Mouse (Mus musculus): ENCODE data around the gene Echs1. TPM values are rescaled to one million over a fixed set of nuclear protein-coding genes. Genes with fewer than 3 reads are reported as not detected.

The Echs1 gene
- total and polyA plus RNA-seq, 3 experiments: 438 to 535 (median 490) TPM

GRCm38 (mm10) chr7:140098466-140098865 is 17.8 kb downstream of the Echs1 start:
- Histone ChIP-seq H3K4me1 (ENCODE audit: control insufficient read depth, insufficient read depth, low read length) (peaks cover 2% of the 10 kb centered on the region; the same call in 1 of the 2 replicates), H3K27me3 (ENCODE audit: control insufficient read depth, insufficient read depth, low read length) (no peaks in the 10 kb centered on the region), H3K27ac (no peak overlapping the region), H3K4me3 (no peak overlapping the region), H3K9ac (ENCODE audit: low read depth, low read length) (no peak overlapping the region), H3K36me3 (ENCODE audit: control insufficient read depth, insufficient read depth, low read length) (no peaks in the 10 kb centered on the region), H3K79me2 (replicated peaks; ENCODE audit: control insufficient read depth, insufficient read depth, low read length) (no peaks in the 10 kb centered on the region)
- no peak for DNase-seq
- intact Hi-C loops (cut with DNase I): no loop called here
- WGBS: 55% methylated on average over 1 of the region's 1 CpGs
- TF ChIP-seq CTCF (IDR thresholded peaks at IDR 0.05) (no peak), POLR2A (IDR thresholded peaks at IDR 0.05; ENCODE audit: insufficient read depth, low read depth, low read length) (no peak), EP300 (IDR thresholded peaks at IDR 0.05; ENCODE audit: insufficient read depth, low read depth, low read length) (no peak)

GRCm38 (mm10) chr7:140096055-140096454 is 20.2 kb downstream of the Echs1 start:
- no peaks in the 10 kb centered on the region for H3K27me3 ChIP-seq (ENCODE audit: control insufficient read depth, insufficient read depth, low read length)
- intact Hi-C loops (cut with DNase I): no loop called here

GRCm38 (mm10) chr7:140095556-140095955 is 20.7 kb downstream of the Echs1 start:
- no peaks in the 10 kb centered on the region for H3K4me1 ChIP-seq (ENCODE audit: control insufficient read depth, insufficient read depth, low read length)
- intact Hi-C loops (cut with DNase I): no loop called here
- H3K27ac ChIP-seq: no peak overlapping the region
- H3K4me3 ChIP-seq: no peak overlapping the region
- no peak overlapping the region for H3K9ac ChIP-seq (ENCODE audit: low read depth, low read length)
- TF ChIP-seq POLR2A (IDR thresholded peaks at IDR 0.05; ENCODE audit: insufficient read depth, low read depth, low read length): no peak
- TF ChIP-seq CTCF (IDR thresholded peaks at IDR 0.05): no peak
- TF ChIP-seq EP300 (IDR thresholded peaks at IDR 0.05; ENCODE audit: insufficient read depth, low read depth, low read length): no peak
- WGBS: 23% methylated on average over 1 of the region's 1 CpGs
- no peaks in the 10 kb centered on the region for H3K79me2 ChIP-seq (replicated peaks; ENCODE audit: control insufficient read depth, insufficient read depth, low read length)
- DNase-seq: no peak
- H3K27me3 ChIP-seq (ENCODE audit: control insufficient read depth, insufficient read depth, low read length): no peaks in the 10 kb centered on the region
- H3K36me3 ChIP-seq (ENCODE audit: control insufficient read depth, insufficient read depth, low read length): no peaks in the 10 kb centered on the region

More at GRCm38 (mm10) chr7:140096055-140096454, 20.2 kb downstream of the Echs1 start:
- Histone ChIP-seq H3K27ac (no peak overlapping the region), H3K9ac (ENCODE audit: low read depth, low read length) (no peak overlapping the region), H3K36me3 (ENCODE audit: control insufficient read depth, insufficient read depth, low read length) (no peaks in the 10 kb centered on the region), H3K4me3 (no peak overlapping the region), H3K4me1 (ENCODE audit: control insufficient read depth, insufficient read depth, low read length) (no peaks in the 10 kb centered on the region), H3K79me2 (replicated peaks; ENCODE audit: control insufficient read depth, insufficient read depth, low read length) (no peaks in the 10 kb centered on the region)
- TF ChIP-seq POLR2A (IDR thresholded peaks at IDR 0.05; ENCODE audit: insufficient read depth, low read depth, low read length) (no peak), CTCF (IDR thresholded peaks at IDR 0.05) (no peak), EP300 (IDR thresholded peaks at IDR 0.05; ENCODE audit: insufficient read depth, low read depth, low read length) (no peak)
- no peak for DNase-seq

GRCm38 (mm10) chr7:140094954-140095353 is 21.3 kb downstream of the Echs1 start:
- no peaks in the 10 kb centered on the region for H3K79me2 ChIP-seq (replicated peaks; ENCODE audit: control insufficient read depth, insufficient read depth, low read length)
- intact Hi-C loops (cut with DNase I): no loop called here
- H3K27me3 ChIP-seq (ENCODE audit: control insufficient read depth, insufficient read depth, low read length): no peaks in the 10 kb centered on the region
- H3K27ac ChIP-seq: no peak overlapping the region
- WGBS: 28% methylated on average over 5 of the region's 5 CpGs
- TF ChIP-seq CTCF (IDR thresholded peaks at IDR 0.05) (no peak), EP300 (IDR thresholded peaks at IDR 0.05; ENCODE audit: insufficient read depth, low read depth, low read length) (no peak), POLR2A (IDR thresholded peaks at IDR 0.05; ENCODE audit: insufficient read depth, low read depth, low read length) (no peak)
- no peaks in the 10 kb centered on the region for H3K4me1 ChIP-seq (ENCODE audit: control insufficient read depth, insufficient read depth, low read length)
- no peaks in the 10 kb centered on the region for H3K36me3 ChIP-seq (ENCODE audit: control insufficient read depth, insufficient read depth, low read length)
- DNase-seq: no peak
- no peak overlapping the region for H3K9ac ChIP-seq (ENCODE audit: low read depth, low read length)
- H3K4me3 ChIP-seq: no peak overlapping the region

- Histone ChIP-seq H3K4me1 (ENCODE audit: control insufficient read depth, insufficient read depth, low read length) (no peaks in the 10 kb centered on the region), H3K27me3 (ENCODE audit: control insufficient read depth, insufficient read depth, low read length) (no peaks in the 10 kb centered on the region), H3K9ac (ENCODE audit: low read depth, low read length) (no peak within 1 kb of the TSS), H3K27ac (no peak within 1 kb of the TSS), H3K36me3 (ENCODE audit: control insufficient read depth, insufficient read depth, low read length) (no peaks in the 10 kb centered on the region), H3K79me2 (replicated peaks; ENCODE audit: control insufficient read depth, insufficient read depth, low read length) (no peaks in the 10 kb centered on the region), H3K4me3 (no peak within 1 kb of the TSS)
- intact Hi-C loops (cut with DNase I): no loop called here
- no peak for DNase-seq
- TF ChIP-seq POLR2A (IDR thresholded peaks at IDR 0.05; ENCODE audit: insufficient read depth, low read depth, low read length): no peak
- 76% methylated on average over 5 of the region's 5 CpGs for WGBS
These were observed 23.2 kb downstream of the Echs1 start, which contains the start of gene Prap1 for GRCm38 (mm10) chr7:140092924-140093528. Prap1 (plus strand) TSS chr7:140093395.

- H3K27me3 ChIP-seq (ENCODE audit: control insufficient read depth, insufficient read depth, low read length): no peaks in the 10 kb centered on the region
- H3K9ac ChIP-seq (ENCODE audit: low read depth, low read length): no peak overlapping the region
- H3K4me1 ChIP-seq (ENCODE audit: control insufficient read depth, insufficient read depth, low read length): no peaks in the 10 kb centered on the region
- TF ChIP-seq POLR2A (IDR thresholded peaks at IDR 0.05; ENCODE audit: insufficient read depth, low read depth, low read length): no peak
- TF ChIP-seq CTCF (IDR thresholded peaks at IDR 0.05): no peak
- no peak for TF ChIP-seq EP300 (IDR thresholded peaks at IDR 0.05; ENCODE audit: insufficient read depth, low read depth, low read length)
- WGBS: 79% methylated on average over 10 of the region's 10 CpGs
- intact Hi-C loops (cut with DNase I): no loop called here
- no peaks in the 10 kb centered on the region for H3K36me3 ChIP-seq (ENCODE audit: control insufficient read depth, insufficient read depth, low read length)
- H3K27ac ChIP-seq: no peak overlapping the region
- DNase-seq: no peak
- H3K4me3 ChIP-seq: no peak overlapping the region
- H3K79me2 ChIP-seq (replicated peaks; ENCODE audit: control insufficient read depth, insufficient read depth, low read length): no peaks in the 10 kb centered on the region
These were observed 25.7 kb downstream of the Echs1 start for GRCm38 (mm10) chr7:140090601-140091000.
